18 mouse cellular contexts compared by ENCODE assay signal in genomic region chr6:12572202-12572601, GRCm38 (mm10).
A peak's percentile ranks its signal among the peaks of the same experiment; 100 is the strongest.
DNase-seq lines count a peak whose midpoint lies in the region; ATAC-seq lines count a peak whose summit lies in the region.
"Had no signal": no experiment of that assay in that cellular context is flagged by ENCODE, and none has a peak within 500 bp of the region (broad histone marks: within the 10 kb centered on the region; RNA-seq: fewer than 3 reads in every experiment).

No protein-coding gene starts in this region.

- no peak for DNase-seq in forebrain, embryonic 11.5 days (ENCODE audit: low spot score)
- DNase-seq in forebrain, embryonic 14.5 days (ENCODE audit: low spot score), result peak; percentile 44
- no peak for DNase-seq in adrenal gland, adult 8-10 months
- no peak for DNase-seq in embryo, embryonic 10.5 days (ENCODE audit: low spot score)
- no peak for DNase-seq in spleen, postnatal 10 days (ENCODE audit: low spot score in 2 of 2)
- DNase-seq: adrenal gland, adult 2 months; adrenal gland, postnatal 14 days; adrenal gland, postnatal 36 days; cerebellum, adult 11 months; cerebellum, adult 18-20 months; cerebellum, adult 8-10 months; cerebellum, adult 9-11 months; cerebellum, postnatal 14 days; cerebellum, postnatal 36 days had no signal

- no peaks in the 10 kb centered on the region for H3K36me3 ChIP-seq in forebrain, embryonic 13.5 days (ENCODE audit: poor library complexity, severe bottlenecking)
- no peaks in the 10 kb centered on the region for H3K36me3 ChIP-seq in forebrain, embryonic 11.5 days (ENCODE audit: control insufficient read depth, insufficient read depth, low read length)
- H3K36me3 ChIP-seq in forebrain, embryonic 14.5 days (ENCODE audit: control insufficient read depth, insufficient read depth, low read length), result no peaks in the 10 kb centered on the region
- no peaks in the 10 kb centered on the region for H3K36me3 ChIP-seq in forebrain, embryonic 16.5 days (ENCODE audit: control insufficient read depth, insufficient read depth)
- H3K36me3 ChIP-seq: embryonic facial prominence, embryonic 10.5 days; embryonic facial prominence, embryonic 12.5 days had no signal

- H3K27me3 ChIP-seq in forebrain, embryonic 13.5 days, result no peaks in the 10 kb centered on the region
- H3K27me3 ChIP-seq in forebrain, embryonic 11.5 days (ENCODE audit: control insufficient read depth, insufficient read depth, low read length), result no peaks in the 10 kb centered on the region
- H3K27me3 ChIP-seq in forebrain, embryonic 14.5 days (replicated peaks; ENCODE audit: control insufficient read depth, insufficient read depth, low read length), result no peaks in the 10 kb centered on the region
- H3K27me3 ChIP-seq in forebrain, embryonic 16.5 days (replicated peaks; ENCODE audit: control insufficient read depth, insufficient read depth, low read length), result no peaks in the 10 kb centered on the region
- H3K27me3 ChIP-seq: embryonic facial prominence, embryonic 12.5 days had no signal

- 60% methylated on average over 5 of the region's 5 CpGs for WGBS in forebrain, embryonic 13.5 days
- 81% methylated on average over 5 of the region's 5 CpGs for WGBS in forebrain, embryonic 11.5 days
- WGBS in forebrain, embryonic 14.5 days, result 51% methylated on average over 5 of the region's 5 CpGs
- WGBS in forebrain, embryonic 16.5 days, result 38% methylated on average over 5 of the region's 5 CpGs

- H3K27ac ChIP-seq in forebrain, embryonic 13.5 days, result no peak overlapping the region
- H3K27ac ChIP-seq in forebrain, embryonic 11.5 days (ENCODE audit: low read depth, low read length), result no peak overlapping the region
- no peak overlapping the region for H3K27ac ChIP-seq in forebrain, embryonic 14.5 days (ENCODE audit: low read depth, low read length)
- no peak overlapping the region for H3K27ac ChIP-seq in forebrain, embryonic 16.5 days (ENCODE audit: low read length)
- H3K27ac ChIP-seq: embryonic facial prominence, embryonic 10.5 days; embryonic facial prominence, embryonic 12.5 days had no signal

- no peaks in the 10 kb centered on the region for H3K9me3 ChIP-seq in forebrain, embryonic 13.5 days (replicated peaks)
- no peaks in the 10 kb centered on the region for H3K9me3 ChIP-seq in forebrain, embryonic 11.5 days (ENCODE audit: control insufficient read depth, low read length)
- no peaks in the 10 kb centered on the region for H3K9me3 ChIP-seq in forebrain, embryonic 14.5 days (replicated peaks; ENCODE audit: control insufficient read depth, low read length)
- no peaks in the 10 kb centered on the region for H3K9me3 ChIP-seq in forebrain, embryonic 16.5 days (ENCODE audit: control insufficient read depth, low read length)
- H3K9me3 ChIP-seq: embryonic facial prominence, embryonic 10.5 days; embryonic facial prominence, embryonic 12.5 days had no signal

- no peak overlapping the region for H3K4me2 ChIP-seq in forebrain, embryonic 13.5 days
- no peak overlapping the region for H3K4me2 ChIP-seq in forebrain, embryonic 11.5 days (ENCODE audit: low read depth, low read length, severe bottlenecking)
- H3K4me2 ChIP-seq in forebrain, embryonic 14.5 days (ENCODE audit: low read length), result no peak overlapping the region
- no peak overlapping the region for H3K4me2 ChIP-seq in forebrain, embryonic 16.5 days (ENCODE audit: low read length)
- H3K4me2 ChIP-seq: embryonic facial prominence, embryonic 12.5 days had no signal

- no peak overlapping the region for H3K4me3 ChIP-seq in forebrain, embryonic 13.5 days
- no peak overlapping the region for H3K4me3 ChIP-seq in forebrain, embryonic 11.5 days (ENCODE audit: low read depth, low read length)
- no peak overlapping the region for H3K4me3 ChIP-seq in forebrain, embryonic 14.5 days (ENCODE audit: low read depth, low read length)
- no peak overlapping the region for H3K4me3 ChIP-seq in forebrain, embryonic 16.5 days (replicated peaks; ENCODE audit: low read length)
- H3K4me3 ChIP-seq: embryonic facial prominence, embryonic 10.5 days; embryonic facial prominence, embryonic 12.5 days had no signal

- ATAC-seq in forebrain, embryonic 13.5 days, result peak; percentile 65
- ATAC-seq in forebrain, embryonic 11.5 days (replicated peaks; ENCODE audit: low FRiP score), result no peak
- ATAC-seq in forebrain, embryonic 14.5 days, result peak; percentile 57
- peak; percentile 80 for ATAC-seq in forebrain, embryonic 16.5 days

- H3K9ac ChIP-seq in forebrain, embryonic 13.5 days, result no peak overlapping the region
- no peak overlapping the region for H3K9ac ChIP-seq in forebrain, embryonic 11.5 days (ENCODE audit: low read length)
- no peak overlapping the region for H3K9ac ChIP-seq in forebrain, embryonic 14.5 days (ENCODE audit: low read length)
- no peak overlapping the region for H3K9ac ChIP-seq in forebrain, embryonic 16.5 days (replicated peaks; ENCODE audit: low read depth, low read length)
- H3K9ac ChIP-seq: embryonic facial prominence, embryonic 12.5 days had no signal

- H3K4me1 ChIP-seq in forebrain, embryonic 13.5 days, result no peaks in the 10 kb centered on the region
- no peaks in the 10 kb centered on the region for H3K4me1 ChIP-seq in forebrain, embryonic 11.5 days (replicated peaks; ENCODE audit: control insufficient read depth, insufficient read depth, low read length)
- H3K4me1 ChIP-seq in forebrain, embryonic 14.5 days (ENCODE audit: control insufficient read depth, insufficient read depth, low read length), result no peaks in the 10 kb centered on the region
- no peaks in the 10 kb centered on the region; the same call in 1 of the 2 replicates for H3K4me1 ChIP-seq in forebrain, embryonic 16.5 days (replicated peaks; ENCODE audit: control insufficient read depth, insufficient read depth, low read length)
- H3K4me1 ChIP-seq: embryonic facial prominence, embryonic 10.5 days; embryonic facial prominence, embryonic 12.5 days had no signal
